Mouse (Mus musculus): ENCODE measurements at regions not wholly inside any gene's neighbourhood (a gene's known extent, or its start where the extent isn't known, plus 50 kb on each side); places are given as distances from the start of the nearest gene placed in this dataset.
A peak's percentile ranks its signal among the peaks of the same experiment; 100 is the strongest.

DNA sequence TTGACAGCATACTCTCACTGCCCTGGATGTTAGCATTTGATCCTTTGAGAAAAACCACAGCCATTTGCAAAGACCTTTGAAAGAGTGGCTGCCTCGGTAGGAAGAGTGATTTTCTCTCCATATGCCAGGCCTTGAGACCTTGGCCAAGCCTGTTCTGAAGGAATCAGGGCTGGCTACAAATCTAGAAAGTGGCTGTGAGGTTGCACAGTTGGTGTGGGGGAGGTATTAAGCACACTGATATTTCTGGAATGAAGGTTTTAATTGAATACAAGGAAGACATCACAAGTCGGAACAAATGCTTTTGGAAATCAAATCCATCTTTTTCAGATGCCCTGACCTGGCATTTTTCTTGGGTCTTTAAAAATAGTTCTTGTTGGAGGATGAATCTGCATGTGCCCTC lies 143.5 kb downstream of the Zfp706 start:
- ATAC-seq (no peak), DNase-seq (no peak)
- no peaks in the 10 kb centered on the region for H3K27me3 ChIP-seq (ENCODE audit: insufficient read depth, low read length)
- TF ChIP-seq CTCF (IDR thresholded peaks at IDR 0.05; ENCODE audit: low read depth): no peak
- no peaks in the 10 kb centered on the region for H3K4me1 ChIP-seq (ENCODE audit: insufficient read depth)
- no peaks in the 10 kb centered on the region for H3K9me3 ChIP-seq (ENCODE audit: low read length)
- no peak overlapping the region for H3K4me3 ChIP-seq (ENCODE audit: low read depth, low read length)
- no peaks in the 10 kb centered on the region for H3K36me3 ChIP-seq (ENCODE audit: insufficient read depth)
- H3K4me2 ChIP-seq (ENCODE audit: low read depth): no peak overlapping the region
- H3K9ac ChIP-seq: no peak overlapping the region
- no peak overlapping the region for H3K27ac ChIP-seq (ENCODE audit: low read depth, low read length)
- 74% methylated on average over 2 of the region's 2 CpGs for WGBS

DNA sequence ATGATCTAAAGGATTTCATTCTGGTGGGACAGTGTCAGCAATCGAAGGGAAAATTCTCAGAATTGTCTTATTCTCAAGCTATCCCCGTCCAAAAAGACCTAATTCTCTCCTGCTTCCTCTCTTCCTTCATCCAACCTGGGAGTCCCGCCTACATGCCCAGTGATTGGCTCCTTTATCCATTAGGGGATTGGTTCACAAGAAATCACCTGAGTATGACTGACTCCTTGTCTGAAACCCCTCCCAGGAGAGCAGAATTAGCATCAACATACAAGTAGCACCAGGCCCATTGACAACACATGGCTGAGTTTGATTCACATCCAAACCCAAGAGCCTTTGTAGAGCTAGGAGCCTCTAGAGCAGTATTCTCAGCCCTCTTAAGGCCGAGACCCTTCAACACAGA lies 148.9 kb downstream of the Zfp706 start:
- no peaks in the 10 kb centered on the region for H3K9me3 ChIP-seq (ENCODE audit: low read length)
- no peak for DNase-seq
- ATAC-seq: no peak
- H3K4me2 ChIP-seq (ENCODE audit: low read depth): no peak overlapping the region
- 0 out of 2 replicates have a peak, but pooled peaks cover 6% of the 10 kb centered on the region for H3K4me1 ChIP-seq (ENCODE audit: insufficient read depth)
- H3K27ac ChIP-seq (ENCODE audit: low read depth, low read length): no peak overlapping the region
- no peaks in the 10 kb centered on the region for H3K36me3 ChIP-seq (ENCODE audit: insufficient read depth)
- TF ChIP-seq CTCF (IDR thresholded peaks at IDR 0.05; ENCODE audit: low read depth): no peak
- WGBS: 82% methylated on average over 4 of the region's 4 CpGs
- H3K9ac ChIP-seq: no peak overlapping the region
- no peak overlapping the region for H3K4me3 ChIP-seq (ENCODE audit: low read depth, low read length)
- H3K27me3 ChIP-seq (ENCODE audit: insufficient read depth, low read length): no peaks in the 10 kb centered on the region

DNA sequence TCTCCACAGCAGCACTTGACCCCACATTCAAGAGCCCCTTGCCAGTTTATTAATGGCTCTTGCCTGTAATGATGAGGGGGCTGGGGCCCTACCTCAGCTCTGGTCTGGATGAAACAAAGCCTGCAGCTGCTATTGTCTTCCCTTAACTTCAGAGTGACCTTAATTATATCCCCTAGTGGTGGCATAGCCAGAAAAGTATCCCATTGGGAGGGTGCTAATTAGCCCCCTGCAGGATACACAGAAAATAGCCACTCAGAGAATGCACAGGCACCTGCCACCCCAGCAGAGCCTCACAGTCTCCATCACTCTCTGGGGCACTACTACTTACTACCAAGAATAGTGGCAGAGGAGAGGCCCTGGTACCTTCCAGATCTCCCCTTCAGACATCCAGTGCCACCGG lies 150.0 kb downstream of the Zfp706 start:
- H3K4me2 ChIP-seq (ENCODE audit: low read depth): no peak overlapping the region
- ATAC-seq: no peak
- no peaks in the 10 kb centered on the region for H3K36me3 ChIP-seq (ENCODE audit: insufficient read depth)
- WGBS: 70% methylated on average over 1 of the region's 1 CpGs
- H3K27ac ChIP-seq (ENCODE audit: low read depth, low read length): no peak overlapping the region
- H3K4me1 ChIP-seq (ENCODE audit: insufficient read depth): 0 out of 2 replicates have a peak, but pooled peaks cover 6% of the 10 kb centered on the region
- no peaks in the 10 kb centered on the region for H3K27me3 ChIP-seq (ENCODE audit: insufficient read depth, low read length)
- DNase-seq: no peak
- H3K9ac ChIP-seq: no peak overlapping the region
- H3K4me3 ChIP-seq (ENCODE audit: low read depth, low read length): no peak overlapping the region
- 0 out of 2 replicates have a peak, but pooled peaks have one; percentile 3 for TF ChIP-seq CTCF (IDR thresholded peaks at IDR 0.05; ENCODE audit: low read depth)
- no peaks in the 10 kb centered on the region for H3K9me3 ChIP-seq (ENCODE audit: low read length)

DNA sequence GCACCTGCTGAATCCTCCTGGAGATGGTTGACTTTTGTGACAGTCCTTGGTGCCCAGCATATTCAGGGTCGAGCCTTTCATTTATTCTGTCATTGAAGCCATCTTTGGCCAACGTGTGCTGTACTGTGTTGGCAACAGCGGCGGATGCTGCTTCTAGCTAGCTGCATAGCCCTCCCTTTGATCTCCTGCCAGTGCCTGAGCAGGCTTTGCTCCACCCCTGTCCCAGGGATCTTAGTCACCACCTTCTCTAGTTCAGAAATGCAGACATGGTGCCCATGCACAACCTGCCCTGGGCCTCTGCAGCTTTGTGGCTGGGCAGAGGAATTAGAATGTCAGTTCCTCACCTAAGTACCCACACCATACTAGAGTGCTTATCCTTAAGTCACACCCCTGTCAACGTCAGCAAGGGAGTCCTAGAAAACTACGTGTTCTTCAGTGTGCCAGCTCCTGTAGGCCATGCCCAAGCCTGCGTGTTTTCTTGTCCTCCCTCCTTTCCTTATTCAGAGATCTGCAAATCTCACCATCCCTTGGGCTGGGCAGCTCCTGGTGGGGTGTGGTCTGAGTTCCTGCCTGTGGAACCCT lies 151.9 kb downstream of the Zfp706 start:
- Histone ChIP-seq H3K27ac (ENCODE audit: low read depth, low read length) (peak overlapping the region; percentile 40; the same call in 1 of the 2 replicates), H3K9me3 (ENCODE audit: low read length) (no peaks in the 10 kb centered on the region), H3K4me3 (ENCODE audit: low read depth, low read length) (no peak overlapping the region), H3K4me2 (ENCODE audit: low read depth) (no peak overlapping the region), H3K27me3 (ENCODE audit: insufficient read depth, low read length) (no peaks in the 10 kb centered on the region), H3K36me3 (ENCODE audit: insufficient read depth) (no peaks in the 10 kb centered on the region), H3K9ac (no peak overlapping the region), H3K4me1 (ENCODE audit: insufficient read depth) (0 out of 2 replicates have a peak, but pooled peaks cover 6% of the 10 kb centered on the region)
- no peak for TF ChIP-seq CTCF (IDR thresholded peaks at IDR 0.05; ENCODE audit: low read depth)
- DNase-seq: peak; percentile 38
- ATAC-seq: no peak
- WGBS: 61% methylated on average over 7 of the region's 7 CpGs

DNA sequence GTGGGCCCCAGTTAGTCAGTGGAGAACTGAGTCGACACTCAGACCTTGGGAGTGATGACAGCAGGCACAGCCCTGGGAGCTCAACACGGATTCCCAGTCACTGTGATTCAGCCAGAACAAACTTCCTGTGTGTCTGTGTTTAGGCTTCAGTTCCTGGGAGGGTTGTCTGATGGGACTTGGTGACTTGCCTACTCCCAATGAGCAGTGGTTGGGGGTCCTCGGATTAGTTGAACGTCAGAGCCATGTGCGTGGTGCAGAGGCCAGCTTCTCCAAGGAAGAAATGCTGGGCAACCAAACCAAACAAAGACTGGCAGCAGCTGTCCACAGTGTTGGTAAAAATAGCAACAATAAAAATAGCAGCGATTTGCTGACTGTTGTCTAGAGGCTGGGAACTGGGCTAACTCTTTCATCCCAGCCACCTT lies 152.7 kb downstream of the Zfp706 start:
- TF ChIP-seq CTCF (IDR thresholded peaks at IDR 0.05; ENCODE audit: low read depth): no peak
- Histone ChIP-seq H3K9me3 (ENCODE audit: low read length) (no peaks in the 10 kb centered on the region), H3K9ac (no peak overlapping the region), H3K27me3 (ENCODE audit: insufficient read depth, low read length) (no peaks in the 10 kb centered on the region), H3K4me1 (ENCODE audit: insufficient read depth) (0 out of 2 replicates have a peak, but pooled peaks cover 6% of the 10 kb centered on the region), H3K4me3 (ENCODE audit: low read depth, low read length) (no peak overlapping the region), H3K36me3 (ENCODE audit: insufficient read depth) (no peaks in the 10 kb centered on the region), H3K4me2 (ENCODE audit: low read depth) (no peak overlapping the region), H3K27ac (ENCODE audit: low read depth, low read length) (peak overlapping the region; percentile 40; the same call in 1 of the 2 replicates)
- WGBS: 47% methylated on average over 6 of the region's 6 CpGs
- ATAC-seq (peak; percentile 78), DNase-seq (peak; percentile 23)

DNA sequence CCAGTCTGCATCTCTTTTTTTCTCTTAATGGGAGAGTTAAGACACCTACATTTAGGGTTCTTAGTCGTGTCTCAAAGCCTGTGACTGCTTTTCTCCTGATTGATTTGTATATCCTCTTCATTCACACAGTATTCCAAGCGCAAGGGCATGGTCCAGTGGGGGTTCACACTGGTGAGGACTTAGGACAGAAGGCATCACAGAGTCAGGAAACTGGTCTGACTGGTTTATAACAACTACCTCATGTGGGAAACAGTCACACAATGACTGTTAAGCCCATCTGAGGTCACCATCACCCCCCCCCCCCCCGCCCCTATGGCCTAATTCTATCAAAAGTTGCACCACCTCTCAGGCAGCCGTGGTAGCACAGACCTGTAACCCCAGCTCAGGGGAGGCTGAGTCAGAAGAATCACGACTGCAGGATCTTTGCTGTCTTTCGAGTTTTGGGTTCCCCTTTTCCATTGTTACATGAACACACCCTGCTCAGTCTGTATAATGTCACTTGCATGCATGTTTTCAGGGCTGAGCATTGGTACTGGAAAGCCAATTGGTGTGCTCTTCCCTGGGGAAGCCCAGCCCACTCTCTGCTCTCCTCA lies 155.2 kb downstream of the Zfp706 start:
- TF ChIP-seq CTCF (IDR thresholded peaks at IDR 0.05; ENCODE audit: low read depth): no peak
- no peak for ATAC-seq
- no peaks in the 10 kb centered on the region for H3K27me3 ChIP-seq (ENCODE audit: insufficient read depth, low read length)
- no peak overlapping the region for H3K27ac ChIP-seq (ENCODE audit: low read depth, low read length)
- no peak for DNase-seq
- no peak overlapping the region for H3K4me3 ChIP-seq (ENCODE audit: low read depth, low read length)
- no peak overlapping the region for H3K9ac ChIP-seq
- 0 out of 2 replicates have a peak, but pooled peaks cover 6% of the 10 kb centered on the region for H3K4me1 ChIP-seq (ENCODE audit: insufficient read depth)
- H3K4me2 ChIP-seq (ENCODE audit: low read depth): no peak overlapping the region
- no peaks in the 10 kb centered on the region for H3K36me3 ChIP-seq (ENCODE audit: insufficient read depth)
- H3K9me3 ChIP-seq (ENCODE audit: low read length): no peaks in the 10 kb centered on the region
- 62% methylated on average over 6 of the region's 6 CpGs for WGBS

DNA sequence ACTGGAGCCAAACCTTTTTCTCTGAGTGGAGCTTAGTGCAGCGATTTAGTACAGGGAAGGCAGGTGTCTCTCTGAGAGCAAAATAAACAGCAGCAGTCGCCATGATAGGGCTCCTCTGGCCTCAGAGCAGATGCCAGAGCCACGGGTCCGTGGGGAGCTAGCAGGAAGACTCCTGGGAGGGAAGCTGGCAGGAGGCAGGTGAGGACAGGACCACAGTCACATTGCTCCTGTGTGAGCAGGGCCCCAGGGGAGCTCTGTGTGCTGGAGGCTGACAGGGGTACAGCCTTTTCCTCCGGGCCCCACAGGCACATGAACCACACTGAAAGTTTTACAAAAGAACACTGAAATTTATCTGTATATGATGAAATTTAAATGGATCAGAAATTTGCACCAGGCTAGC lies 159.3 kb downstream of the Zfp706 start:
- Histone ChIP-seq H3K4me2 (ENCODE audit: low read depth) (no peak overlapping the region), H3K27ac (ENCODE audit: low read depth, low read length) (no peak overlapping the region), H3K4me3 (ENCODE audit: low read depth, low read length) (no peak overlapping the region), H3K36me3 (ENCODE audit: insufficient read depth) (no peaks in the 10 kb centered on the region), H3K4me1 (ENCODE audit: insufficient read depth) (no peaks in the 10 kb centered on the region), H3K9me3 (ENCODE audit: low read length) (no peaks in the 10 kb centered on the region), H3K9ac (no peak overlapping the region), H3K27me3 (ENCODE audit: insufficient read depth, low read length) (no peaks in the 10 kb centered on the region)
- ATAC-seq (no peak), DNase-seq (no peak)
- WGBS: 64% methylated on average over 5 of the region's 5 CpGs
- TF ChIP-seq CTCF (IDR thresholded peaks at IDR 0.05; ENCODE audit: low read depth): no peak

All from forebrain, postnatal 0 days (tissue).